Mouse (Mus musculus): ENCODE results near the gene Gm20388.

- TF ChIP-seq CTCF (IDR thresholded peaks at IDR 0.05; ENCODE audit: low read depth, low read length) (no peak), POLR2AphosphoS5 (IDR thresholded peaks at IDR 0.05; ENCODE audit: insufficient replicate concordance, low read depth, low read length) (no peak), TAL1 (conservative IDR thresholded peaks at IDR 0.05; ENCODE audit: low read depth, low read length) (no peak), GATA1 (IDR thresholded peaks at IDR 0.05; ENCODE audit: borderline replicate concordance, low read length) (no peak), GATA2 (IDR thresholded peaks at IDR 0.05; ENCODE audit: borderline replicate concordance, low read depth, low read length) (no peak)
Observed at GRCm38 (mm10) chr8:123083610-123084009, 3173.0 kb downstream of the Gm20388 start.

Data from G1E (cell line).